Mouse (Mus musculus) forebrain, embryonic 15.5 days (tissue): ENCODE measurements at regions not wholly inside any gene's neighbourhood (a gene's known extent, or its start where the extent isn't known, plus 50 kb on each side); places are given as distances from the start of the nearest gene placed in this dataset.
"Not testable (repeated sequence)": the region's sequence is repeated elsewhere in the genome, so short reads cannot be mapped to it uniquely, and the experiment has no call there.

ENCODE experiments used
- ATAC-seq: fragments of 200-750 bp; cut with Nextera tagmentation; replicated peaks from 2 replicates; pipeline ENCODE4 v1.8.0; 2017; ENCODE audit warnings: mild to moderate bottlenecking, moderate TSS enrichment, moderate library complexity
- H3K27ac ChIP-seq: fragments of 300-500 bp; sonication (generic); replicated peaks from 2 replicates; pipeline ENCODE4 v1.5.1; 2015; ENCODE audit warnings: mild to moderate bottlenecking, inconsistent platforms
- H3K27me3 ChIP-seq: fragments of 300-500 bp; sonication (generic); 2 replicates; pipeline ENCODE4 v1.6.1; 2015; ENCODE audit warnings: inconsistent platforms
- H3K36me3 ChIP-seq: fragments of 300-500 bp; sonication (generic); 2 replicates; pipeline ENCODE4 v1.6.1; 2015; ENCODE audit warnings: mild to moderate bottlenecking, inconsistent platforms
- H3K4me1 ChIP-seq: fragments of 300-500 bp; sonication (generic); 2 replicates; pipeline ENCODE4 v1.6.1; 2015; ENCODE audit warnings: inconsistent platforms
- H3K4me2 ChIP-seq: fragments of 300-500 bp; sonication (generic); replicated peaks from 2 replicates; pipeline ENCODE4 v1.6.1; 2015; ENCODE audit warnings: mild to moderate bottlenecking, inconsistent platforms
- H3K4me3 ChIP-seq: fragments of 300-500 bp; sonication (generic); 2 replicates; pipeline ENCODE4 v1.5.1; 2015; ENCODE audit warnings: mild to moderate bottlenecking, inconsistent platforms
- H3K9ac ChIP-seq: fragments of 300-500 bp; sonication (generic); replicated peaks from 2 replicates; pipeline ENCODE4 v1.6.1; 2015; ENCODE audit warnings: mild to moderate bottlenecking, inconsistent platforms
- H3K9me3 ChIP-seq: fragments of 300-500 bp; sonication (generic); 2 replicates; pipeline ENCODE4 v1.6.1; 2016; ENCODE audit warnings: inconsistent platforms
- WGBS: fragments of 180-500 bp; shearing (Covaris S2); methylation state at CpG from one replicate; pipeline ENCODE4 v1.1.7; 2015; ENCODE audit warnings: mixed read lengths; 5-methylcytosine and 5-hydroxymethylcytosine counted together

- Histone ChIP-seq H3K36me3 (no peaks in the 10 kb centered on the region), H3K27me3 (no peaks in the 10 kb centered on the region), H3K27ac (no peak overlapping the region), H3K9ac (no peak overlapping the region), H3K4me3 (no peak overlapping the region), H3K9me3 (no peaks in the 10 kb centered on the region), H3K4me2 (no peak overlapping the region), H3K4me1 (peaks cover 9% of the 10 kb centered on the region)
- WGBS = 75% methylated on average over 5 of the region's 5 CpGs
- no peak for ATAC-seq
Measured at GRCm38 (mm10) chr4:124376504-124376903, 234.1 kb downstream of the 3100002H09Rik start.

GRCm38 (mm10) chr4:124375581-124375980 lies 235.0 kb downstream of the 3100002H09Rik start:
- ATAC-seq = no peak
- WGBS = 42% methylated on average over 6 of the region's 6 CpGs
- peaks cover 9% of the 10 kb centered on the region for H3K4me1 ChIP-seq
- no peak overlapping the region for H3K4me2 ChIP-seq
- no peak overlapping the region for H3K4me3 ChIP-seq
- no peak overlapping the region for H3K9ac ChIP-seq
- no peaks in the 10 kb centered on the region for H3K27me3 ChIP-seq
- no peaks in the 10 kb centered on the region for H3K9me3 ChIP-seq
- peak overlapping the region; percentile 19; the same call in 1 of the 2 replicates for H3K27ac ChIP-seq
- H3K36me3 ChIP-seq = no peaks in the 10 kb centered on the region

GRCm38 (mm10) chr4:124368831-124369230 lies 241.8 kb downstream of the 3100002H09Rik start:
- no peak overlapping the region for H3K27ac ChIP-seq
- no peak for ATAC-seq
- WGBS = 85% methylated on average over 3 of the region's 3 CpGs
- H3K27me3 ChIP-seq = no peaks in the 10 kb centered on the region
- no peaks in the 10 kb centered on the region for H3K36me3 ChIP-seq
- H3K4me1 ChIP-seq = peaks cover 8% of the 10 kb centered on the region; the same call in 1 of the 2 replicates
- no peak overlapping the region for H3K4me2 ChIP-seq
- H3K9ac ChIP-seq = no peak overlapping the region
- H3K9me3 ChIP-seq = no peaks in the 10 kb centered on the region
- no peak overlapping the region for H3K4me3 ChIP-seq

- no peaks in the 10 kb centered on the region for H3K9me3 ChIP-seq
- no peak overlapping the region for H3K9ac ChIP-seq
- no peaks in the 10 kb centered on the region for H3K27me3 ChIP-seq
- H3K36me3 ChIP-seq = no peaks in the 10 kb centered on the region
- WGBS = 22% methylated on average over 10 of the region's 10 CpGs
- H3K4me2 ChIP-seq = no peak overlapping the region
- no peak; the same call in 1 of the 2 replicates for ATAC-seq
- peaks cover 8% of the 10 kb centered on the region; the same call in 1 of the 2 replicates for H3K4me1 ChIP-seq
- no peak overlapping the region for H3K4me3 ChIP-seq
- H3K27ac ChIP-seq = no peak overlapping the region
Measured at GRCm38 (mm10) chr4:124368085-124368484, 242.5 kb downstream of the 3100002H09Rik start.

GRCm38 (mm10) chr4:124360578-124360908 lies 250.1 kb downstream of the 3100002H09Rik start:
- WGBS = 6% methylated on average over 6 of the region's 6 CpGs
- ATAC-seq = peak; percentile 35; the same call in 1 of the 2 replicates
- Histone ChIP-seq H3K4me2 (no peak overlapping the region), H3K9ac (no peak overlapping the region), H3K36me3 (no peaks in the 10 kb centered on the region), H3K9me3 (no peaks in the 10 kb centered on the region), H3K4me1 (peaks cover 14% of the 10 kb centered on the region), H3K27ac (peak overlapping the region; percentile 65), H3K4me3 (no peak overlapping the region), H3K27me3 (no peaks in the 10 kb centered on the region)

GRCm38 (mm10) chr4:124359707-124360577 lies 250.7 kb downstream of the 3100002H09Rik start:
- Histone ChIP-seq H3K9me3 (no peaks in the 10 kb centered on the region), H3K9ac (no peak overlapping the region), H3K36me3 (no peaks in the 10 kb centered on the region), H3K27ac (peak overlapping the region; percentile 65), H3K4me1 (peaks cover 14% of the 10 kb centered on the region), H3K4me2 (0 out of 2 replicates have a peak overlapping the region, but pooled peaks have one; percentile 0), H3K27me3 (no peaks in the 10 kb centered on the region), H3K4me3 (no peak overlapping the region)
- ATAC-seq = peak; percentile 71
- WGBS = 10% methylated on average over 13 of the region's 13 CpGs

GRCm38 (mm10) chr4:124358456-124358855 lies 252.1 kb downstream of the 3100002H09Rik start:
- not testable (repeated sequence) for H3K27ac ChIP-seq, H3K9ac ChIP-seq, H3K4me2 ChIP-seq, H3K27me3 ChIP-seq, H3K36me3 ChIP-seq, H3K4me3 ChIP-seq, ATAC-seq, H3K9me3 ChIP-seq
- H3K4me1 ChIP-seq = peaks cover 14% of the 10 kb centered on the region
- 11% methylated on average over 3 of the region's 8 CpGs for WGBS

- H3K36me3 ChIP-seq = no peaks in the 10 kb centered on the region
- no peak overlapping the region for H3K9ac ChIP-seq
- 85% methylated on average over 3 of the region's 3 CpGs for WGBS
- H3K4me1 ChIP-seq = no peaks in the 10 kb centered on the region
- H3K4me2 ChIP-seq = no peak overlapping the region
- no peak overlapping the region for H3K27ac ChIP-seq
- no peak overlapping the region for H3K4me3 ChIP-seq
- no peaks in the 10 kb centered on the region for H3K27me3 ChIP-seq
- no peak for ATAC-seq
- H3K9me3 ChIP-seq = no peaks in the 10 kb centered on the region
Measured at GRCm38 (mm10) chr4:124350361-124350760, 260.2 kb downstream of the 3100002H09Rik start.

- no peaks in the 10 kb centered on the region for H3K27me3 ChIP-seq
- no peak overlapping the region for H3K9ac ChIP-seq
- no peaks in the 10 kb centered on the region for H3K9me3 ChIP-seq
- H3K27ac ChIP-seq = no peak overlapping the region
- 76% methylated on average over 15 of the region's 15 CpGs for WGBS
- no peak overlapping the region for H3K4me2 ChIP-seq
- no peaks in the 10 kb centered on the region for H3K36me3 ChIP-seq
- H3K4me1 ChIP-seq = no peaks in the 10 kb centered on the region
- no peak overlapping the region for H3K4me3 ChIP-seq
- ATAC-seq = no peak
Measured at GRCm38 (mm10) chr4:124349610-124350295, 260.9 kb downstream of the 3100002H09Rik start.

- WGBS = 33% methylated on average over 3 of the region's 3 CpGs
- no peak for ATAC-seq
- Histone ChIP-seq H3K4me1 (no peaks in the 10 kb centered on the region), H3K4me2 (no peak overlapping the region), H3K27ac (no peak overlapping the region), H3K36me3 (no peaks in the 10 kb centered on the region), H3K4me3 (no peak overlapping the region), H3K9me3 (no peaks in the 10 kb centered on the region), H3K27me3 (no peaks in the 10 kb centered on the region), H3K9ac (no peak overlapping the region)
Measured at GRCm38 (mm10) chr4:124349055-124349454, 261.5 kb downstream of the 3100002H09Rik start.

GRCm38 (mm10) chr4:124340073-124340472 lies 270.5 kb downstream of the 3100002H09Rik start:
- Histone ChIP-seq H3K27ac (no peak overlapping the region), H3K9ac (no peak overlapping the region), H3K9me3 (no peaks in the 10 kb centered on the region), H3K4me2 (no peak overlapping the region), H3K36me3 (no peaks in the 10 kb centered on the region), H3K4me3 (no peak overlapping the region), H3K27me3 (no peaks in the 10 kb centered on the region), H3K4me1 (no peaks in the 10 kb centered on the region)
- no peak for ATAC-seq
- 59% methylated on average over 7 of the region's 7 CpGs for WGBS

GRCm38 (mm10) chr4:124335726-124336125 lies 274.9 kb downstream of the 3100002H09Rik start:
- Histone ChIP-seq H3K27me3 (no peaks in the 10 kb centered on the region), H3K36me3 (no peaks in the 10 kb centered on the region), H3K9ac (no peak overlapping the region), H3K4me1 (no peaks in the 10 kb centered on the region), H3K9me3 (no peaks in the 10 kb centered on the region), H3K4me2 (no peak overlapping the region), H3K4me3 (no peak overlapping the region), H3K27ac (no peak overlapping the region)
- 71% methylated on average over 2 of the region's 2 CpGs for WGBS
- ATAC-seq = no peak
